Mouse (Mus musculus) thymus, adult 2 months (tissue): ENCODE results near the gene Phc2.

Experiments
- CTCF ChIP-seq: fragments of 200-500 bp; IDR thresholded peaks from 2 replicates; pipeline ENCODE4 v1.5.1; 2012; ENCODE audit warnings: mild to moderate bottlenecking, control low read depth, low read length, moderate library complexity, borderline replicate concordance; ENCODE audit not compliant: control insufficient read depth, poor library complexity, insufficient read depth; ENCODE audit errors: extremely low read depth
- POLR2A ChIP-seq: fragments of 200-500 bp; IDR thresholded peaks from 2 replicates; pipeline ENCODE4 v1.6.1; 2012; ENCODE audit warnings: mild to moderate bottlenecking, low read length, control low read depth, moderate library complexity; ENCODE audit not compliant: control insufficient read depth, poor library complexity, insufficient read depth; ENCODE audit errors: extremely low read depth

DNA sequence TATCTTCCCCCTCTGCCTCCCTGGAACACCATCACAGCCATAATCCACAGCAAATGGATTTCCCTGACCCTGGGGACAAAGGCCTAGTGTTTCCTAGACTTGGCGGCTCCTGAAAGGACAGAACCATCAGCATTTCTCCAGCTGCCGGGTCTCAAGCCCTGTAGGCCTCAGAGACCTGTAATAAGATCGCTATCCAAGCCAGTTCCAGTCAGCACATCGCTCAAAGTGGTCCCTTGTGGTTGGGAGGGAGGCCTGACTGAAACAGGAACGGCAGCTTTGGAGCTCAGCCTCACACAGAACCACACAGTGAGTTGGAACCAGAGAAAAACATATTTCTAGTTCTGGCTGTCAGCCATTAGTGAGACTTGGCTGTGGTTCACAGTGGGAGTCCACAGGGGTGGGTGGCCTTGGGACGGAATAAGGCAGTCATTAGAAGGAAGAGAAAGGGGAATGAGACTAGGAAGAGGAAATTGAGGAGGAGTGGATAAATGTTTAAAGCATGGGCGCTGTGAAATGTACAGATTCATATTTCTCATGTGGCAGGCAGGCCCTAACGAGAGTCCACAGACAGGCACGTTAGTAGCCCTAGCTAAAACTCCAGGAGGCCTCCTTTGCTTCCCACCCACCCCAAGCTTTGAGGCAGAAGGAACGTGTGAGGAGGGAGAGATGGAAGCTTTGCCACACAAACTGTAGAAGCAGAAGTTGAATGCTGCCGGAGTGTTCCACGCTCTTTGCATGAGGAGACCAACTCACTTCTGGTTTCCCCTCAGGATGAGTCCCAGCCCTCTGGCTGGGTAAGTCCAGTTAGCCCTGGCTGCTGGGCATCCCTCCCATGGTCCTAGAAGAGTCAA lies 43.7 kb downstream of the Phc2 start:
- TF ChIP-seq POLR2A (no peak), CTCF (no peak)
